Comparison of ENCODE assay signal across 8 mouse cellular contexts in the genomic region with DNA sequence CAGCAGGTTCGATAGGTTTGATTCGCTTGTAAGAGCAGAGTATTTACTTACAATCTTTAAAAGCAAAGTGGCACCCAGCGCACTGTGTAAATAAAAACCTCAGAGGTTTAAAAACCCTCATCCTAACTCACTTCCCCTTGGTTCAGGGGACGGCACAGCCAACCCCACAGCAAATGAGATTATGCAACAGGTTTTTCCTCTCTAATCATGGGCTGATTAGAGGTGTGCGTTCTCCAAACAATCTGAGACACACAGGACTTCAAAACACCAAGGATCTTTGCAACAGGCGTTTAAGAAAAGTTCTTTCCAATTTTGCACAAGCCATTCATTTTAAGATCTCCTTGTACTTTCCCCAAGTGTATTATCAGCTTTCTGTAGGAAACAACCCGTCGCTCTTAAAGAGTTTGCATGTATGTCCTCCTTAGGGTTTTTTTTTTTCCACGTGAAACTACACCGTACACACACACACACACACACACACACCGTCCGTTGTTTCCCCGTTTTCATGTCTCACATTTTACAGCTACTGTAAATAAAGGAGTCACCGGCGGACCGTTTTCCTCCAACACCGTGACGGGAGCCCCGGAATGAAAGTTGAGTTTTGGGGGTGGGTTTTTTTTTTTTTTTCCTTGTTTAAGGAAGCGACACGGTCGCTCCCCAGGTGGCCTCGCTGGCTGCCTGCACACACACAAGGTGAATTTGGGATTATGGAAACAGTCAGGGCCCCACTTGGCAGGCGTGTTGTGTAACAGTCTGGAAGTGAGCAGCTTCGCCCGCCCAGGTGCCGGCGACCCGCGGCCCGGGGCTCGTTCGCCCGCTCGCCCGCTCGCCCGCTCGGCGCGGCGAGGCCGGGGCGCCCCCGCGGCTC. TPM values are rescaled to one million over a fixed set of nuclear protein-coding genes. Genes with fewer than 3 reads are reported as not detected.
DNase-seq lines count a peak whose midpoint lies in the region; ATAC-seq and TF ChIP-seq lines count a peak whose summit lies in the region.

No protein-coding gene starts in this region.

- no peaks in the 10 kb centered on the region for H3K36me3 ChIP-seq in forebrain, embryonic 13.5 days (ENCODE audit: poor library complexity, severe bottlenecking)
- no peaks in the 10 kb centered on the region for H3K36me3 ChIP-seq in megakaryocyte, embryonic 14.5 days (replicated peaks; ENCODE audit: low read length)
- H3K36me3 ChIP-seq in spleen, adult 2 months (ENCODE audit: control insufficient read depth, insufficient read depth, low read length), result no peaks in the 10 kb centered on the region

- H3K4me3 ChIP-seq in left cerebral cortex, adult 2 months, result peak overlapping the region; percentile 60
- H3K4me3 ChIP-seq in forebrain, embryonic 13.5 days, result peak overlapping the region; percentile 73
- peak overlapping the region; percentile 96 for H3K4me3 ChIP-seq in megakaryocyte, embryonic 14.5 days (replicated peaks)
- H3K4me3 ChIP-seq in spleen, adult 2 months (ENCODE audit: extremely low read depth, insufficient read depth, insufficient read length), result peak overlapping the region; percentile 98

- peak overlapping the region; percentile 53; the same call in 1 of the 2 replicates for H3K27ac ChIP-seq in left cerebral cortex, adult 2 months
- peak overlapping the region; percentile 87 for H3K27ac ChIP-seq in forebrain, embryonic 13.5 days
- peak overlapping the region; percentile 80 for H3K27ac ChIP-seq in spleen, adult 2 months (ENCODE audit: insufficient read depth, low read length)

- intact Hi-C loops in left cerebral cortex, adult 2 months (cut with DNase I), result loop anchor here (1.0 to 5.0 kb wide), 3 partner anchors 39 to 129 kb away; partner anchors contain the start of genes Cdkn1b and Crebl2

- TF ChIP-seq POLR2A in spleen, adult 2 months (IDR thresholded peaks at IDR 0.05; ENCODE audit: low read depth, low read length), result no peak

- DNase-seq in left cerebral cortex, adult 2 months (ENCODE audit: extremely low spot score in 1 of 2, low spot score in 2 of 2), result peak; percentile 17 to 19
- DNase-seq in left cerebral cortex, adult 18-20 months (ENCODE audit: low spot score in 2 of 2), result no peak
- DNase-seq in c-Kit-positive CD71-negative TER-119-negative erythroid progenitor cells, embryonic 14.5 days (ENCODE audit: low read depth), result peak; percentile 52
- DNase-seq in heart, postnatal 4 days, result peak; percentile 47
- peak; percentile 22 to 28 for DNase-seq in layer of hippocampus, postnatal 10 days (ENCODE audit: low spot score in 2 of 2)
- DNase-seq in spleen, adult 2 months (ENCODE audit: low read depth in 1 of 2, low spot score in 2 of 2), result peak; percentile 21 to 47

- no peak for ATAC-seq in forebrain, embryonic 13.5 days

- H3K9me3 ChIP-seq in forebrain, embryonic 13.5 days (replicated peaks), result no peaks in the 10 kb centered on the region
- H3K9me3 ChIP-seq in megakaryocyte, embryonic 14.5 days, result no peaks in the 10 kb centered on the region

- no peaks in the 10 kb centered on the region for H3K27me3 ChIP-seq in forebrain, embryonic 13.5 days
- H3K27me3 ChIP-seq in megakaryocyte, embryonic 14.5 days (replicated peaks), result peaks cover 2% of the 10 kb centered on the region
- H3K27me3 ChIP-seq in spleen, adult 2 months (ENCODE audit: control insufficient read depth, insufficient read depth, low read length), result no peaks in the 10 kb centered on the region

- H3K4me1 ChIP-seq in forebrain, embryonic 13.5 days, result peaks cover 14% of the 10 kb centered on the region; the same call in 1 of the 2 replicates
- H3K4me1 ChIP-seq in megakaryocyte, embryonic 14.5 days, result peaks cover 24% of the 10 kb centered on the region
- no peaks in the 10 kb centered on the region; the same call in 1 of the 2 replicates for H3K4me1 ChIP-seq in spleen, adult 2 months (ENCODE audit: control insufficient read depth, insufficient read depth, insufficient read length)

- peak overlapping the region; percentile 68 for H3K4me2 ChIP-seq in forebrain, embryonic 13.5 days

- no peak for TF ChIP-seq CTCF in left cerebral cortex, adult 2 months (IDR thresholded peaks at IDR 0.05)
- no peak for TF ChIP-seq CTCF in spleen, adult 2 months (IDR thresholded peaks at IDR 0.05; ENCODE audit: extremely low read depth, insufficient read depth, insufficient read length, insufficient replicate concordance)

- 1% methylated on average over 45 of the region's 46 CpGs for WGBS in forebrain, embryonic 13.5 days
- 1% methylated on average over 46 of the region's 46 CpGs for WGBS in spleen, adult 2 months

- H3K9ac ChIP-seq in forebrain, embryonic 13.5 days, result peak overlapping the region; percentile 89

RNA-seq across cellular contexts. Expression of gene Dusp16, which starts 0.9 kb away (rescaled TPM):
- total RNA-seq in left cerebral cortex, adult 2 months (2021), result 10 to 100 TPM in 1 of 2 experiments, 1 to 10 TPM in 1; 9.9 to 11.2 TPM
- 1 to 10 TPM; 9.5 to 9.8 TPM for total RNA-seq in left cerebral cortex, adult 18-20 months (2021)
- polyA plus RNA-seq in forebrain, embryonic 13.5 days (2015; fragmentation: Nextera tagmentation; extraction: Ambion mirVana), result 13.8 and 15.4 TPM in 2 replicates
- total RNA-seq in heart, postnatal 4 days (2021), result 10 to 100 TPM; 32.4 to 34.9 TPM
- total RNA-seq in layer of hippocampus, postnatal 10 days (2021), result 1 to 10 TPM; 7.3 to 7.6 TPM
- polyA plus RNA-seq in megakaryocyte, embryonic 14.5 days (2012; ENCODE audit: insufficient read depth, low replicate concordance), result 0.63 and 1.0 TPM in 2 replicates
- polyA plus RNA-seq in spleen, adult 2 months (2012; rRNA removed), result 6.5 and 8.7 TPM in 2 replicates

RNA-seq across cellular contexts. Expression of gene Crebl2, which starts 38.5 kb away (rescaled TPM):
- total RNA-seq in left cerebral cortex, adult 2 months (2021), result 10 to 100 TPM; 38.4 to 39.3 TPM
- total RNA-seq in left cerebral cortex, adult 18-20 months (2021), result 10 to 100 TPM; 51.8 TPM
- 2.5 and 2.6 TPM in 2 replicates for polyA plus RNA-seq in forebrain, embryonic 13.5 days (2015; fragmentation: Nextera tagmentation; extraction: Ambion mirVana)
- 1 to 10 TPM; 2.4 to 2.8 TPM for total RNA-seq in heart, postnatal 4 days (2021)
- 10 to 100 TPM; 11.6 to 12.4 TPM for total RNA-seq in layer of hippocampus, postnatal 10 days (2021)
- polyA plus RNA-seq in megakaryocyte, embryonic 14.5 days (2012; ENCODE audit: insufficient read depth, low replicate concordance), result 1.1 and 2.3 TPM in 2 replicates
- 10.2 and 10.9 TPM in 2 replicates for polyA plus RNA-seq in spleen, adult 2 months (2012; rRNA removed)

Comparison
In these comparisons a context has a peak if more than half of its experiments do, and no peak if none do; other contexts are left out.
1. DNase-seq: peak in left cerebral cortex, adult 2 months (2 of 2), c-Kit-positive CD71-negative TER-119-negative erythroid progenitor cells, embryonic 14.5 days (single experiment), heart, postnatal 4 days (single experiment), layer of hippocampus, postnatal 10 days (2 of 2) and spleen, adult 2 months (2 of 2); none in left cerebral cortex, adult 18-20 months (0 of 2).
2. Peak in every context shown above with its lines, with median percentiles within 50 percentile points of each other: H3K27ac ChIP-seq and H3K4me3 ChIP-seq.